Mouse (Mus musculus) thymus, adult 2 months (tissue): ENCODE data around the gene Cfap157.

Experiments
- CTCF ChIP-seq: fragments of 200-500 bp; IDR thresholded peaks from 2 replicates; pipeline ENCODE4 v1.5.1; 2012; ENCODE audit warnings: mild to moderate bottlenecking, control low read depth, low read length, moderate library complexity, borderline replicate concordance; ENCODE audit not compliant: control insufficient read depth, poor library complexity, insufficient read depth; ENCODE audit errors: extremely low read depth
- POLR2A ChIP-seq: fragments of 200-500 bp; IDR thresholded peaks from 2 replicates; pipeline ENCODE4 v1.6.1; 2012; ENCODE audit warnings: mild to moderate bottlenecking, low read length, control low read depth, moderate library complexity; ENCODE audit not compliant: control insufficient read depth, poor library complexity, insufficient read depth; ENCODE audit errors: extremely low read depth

- TF ChIP-seq CTCF: no peak
- TF ChIP-seq POLR2A: no peak
Observed at GRCm38 (mm10) chr2:32823579-32824154, 39.4 kb upstream of the Cfap157 start.
